Mouse (Mus musculus) ES-Bruce4 (cell line): ENCODE measurements around the gene Chit1.

Experiments used
- CTCF ChIP-seq: IDR thresholded peaks from one replicate; pipeline ENCODE4 v1.8.1; 2011; ENCODE audit warnings: low read depth, low read length
- EP300 ChIP-seq: IDR thresholded peaks from 2 replicates; pipeline ENCODE4 v1.6.1; 2011; ENCODE audit warnings: low read depth, low read length; ENCODE audit not compliant: insufficient read depth
- POLR2A ChIP-seq: IDR thresholded peaks from one replicate; pipeline ENCODE4 v1.8.1; 2011; ENCODE audit warnings: low read length; ENCODE audit not compliant: insufficient read depth

DNA sequence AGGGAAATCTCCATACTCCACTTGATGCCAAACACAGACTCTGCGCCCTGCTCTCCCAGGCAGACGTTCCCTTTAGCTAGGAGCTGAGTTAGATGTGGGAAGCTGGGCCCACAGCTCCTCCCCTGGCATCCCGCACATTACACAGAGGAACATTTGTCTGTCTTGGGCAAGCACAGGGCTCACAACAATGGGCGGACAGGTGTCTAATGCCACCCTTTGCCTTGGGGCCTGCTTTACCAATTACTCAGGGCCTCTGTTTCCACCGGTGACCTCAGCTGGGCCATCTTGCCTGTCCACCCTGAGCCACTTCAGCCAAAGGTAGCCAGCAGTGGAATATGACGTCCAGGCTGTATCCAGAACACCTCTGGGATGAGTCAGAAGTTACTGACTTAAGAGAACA, 50.4 kb downstream of the Chit1 start:
- TF ChIP-seq EP300: no peak
- TF ChIP-seq CTCF: no peak
- TF ChIP-seq POLR2A: no peak
